Mouse (Mus musculus): ENCODE measurements around the gene Mob1b. TPM values are rescaled to one million over a fixed set of nuclear protein-coding genes. Genes with fewer than 3 reads are reported as not detected.

Mob1b gene
- polyA plus RNA-seq, 1 experiment from 2014 or later: 7.5 TPM

DNA sequence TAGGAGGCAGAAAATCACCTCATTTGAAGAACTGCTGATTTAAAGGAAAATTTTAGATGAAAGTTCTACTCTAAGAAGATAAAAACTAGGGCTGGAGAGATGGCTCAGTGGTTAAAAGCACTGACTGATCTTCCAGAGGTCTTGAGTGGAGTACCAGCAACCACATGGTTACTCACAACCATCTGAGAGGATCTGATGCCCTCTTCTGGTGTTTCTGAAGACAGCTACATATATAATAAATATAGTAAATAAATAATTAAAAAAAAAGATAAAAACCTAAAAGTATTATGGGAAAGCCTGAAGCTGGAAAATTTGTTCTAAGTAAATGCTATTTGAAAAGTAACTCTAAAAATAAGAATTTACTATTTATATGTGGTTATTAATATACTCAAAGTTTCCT lies 27.6 kb upstream of the Mob1b start:
- Histone ChIP-seq H3K27ac (ENCODE audit: low read depth, low read length) (no peak overlapping the region), H3K4me1 (ENCODE audit: control insufficient read depth, insufficient read depth, low read depth, low read length) (no peaks in the 10 kb centered on the region), H3K27me3 (replicated peaks; ENCODE audit: control insufficient read depth, insufficient read depth, low read length) (no peaks in the 10 kb centered on the region), H3K9me3 (ENCODE audit: control insufficient read depth, low read length) (no peaks in the 10 kb centered on the region), H3K9ac (ENCODE audit: low read depth, low read length) (no peak overlapping the region), H3K4me2 (ENCODE audit: low read length) (no peak overlapping the region), H3K4me3 (ENCODE audit: low read length) (no peak overlapping the region), H3K36me3 (ENCODE audit: control insufficient read depth, insufficient read depth, low read length) (no peaks in the 10 kb centered on the region)
- ATAC-seq: no peak

DNA sequence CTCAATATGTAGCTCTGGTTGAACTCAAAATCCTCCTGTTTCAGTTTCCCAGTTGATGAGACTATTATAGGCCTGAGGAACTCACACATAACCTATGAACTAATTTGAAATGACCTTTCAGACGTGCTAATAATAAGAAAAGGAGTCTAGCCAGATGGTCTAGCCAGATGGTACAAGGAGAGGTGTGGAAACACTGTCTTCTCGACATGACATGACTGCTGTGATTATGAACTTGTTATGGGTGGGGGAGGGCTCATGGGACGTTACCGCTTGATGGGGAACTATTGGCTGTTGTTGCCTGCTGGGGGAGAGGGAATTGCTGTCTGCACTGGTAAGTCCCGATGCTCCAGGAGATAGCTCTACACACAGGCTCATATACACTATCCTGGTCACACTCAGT lies 23.4 kb upstream of the Mob1b start:
- no peaks in the 10 kb centered on the region for H3K9me3 ChIP-seq (ENCODE audit: control insufficient read depth, low read length)
- H3K27me3 ChIP-seq (replicated peaks; ENCODE audit: control insufficient read depth, insufficient read depth, low read length): no peaks in the 10 kb centered on the region
- H3K4me3 ChIP-seq (ENCODE audit: low read length): no peak overlapping the region
- H3K9ac ChIP-seq (ENCODE audit: low read depth, low read length): no peak overlapping the region
- H3K27ac ChIP-seq (ENCODE audit: low read depth, low read length): no peak overlapping the region
- ATAC-seq: peak; percentile 42; the same call in 1 of the 2 replicates
- no peaks in the 10 kb centered on the region for H3K4me1 ChIP-seq (ENCODE audit: control insufficient read depth, insufficient read depth, low read depth, low read length)
- no peak overlapping the region for H3K4me2 ChIP-seq (ENCODE audit: low read length)
- H3K36me3 ChIP-seq (ENCODE audit: control insufficient read depth, insufficient read depth, low read length): no peaks in the 10 kb centered on the region
- 62% methylated on average over 5 of the region's 5 CpGs for WGBS

DNA sequence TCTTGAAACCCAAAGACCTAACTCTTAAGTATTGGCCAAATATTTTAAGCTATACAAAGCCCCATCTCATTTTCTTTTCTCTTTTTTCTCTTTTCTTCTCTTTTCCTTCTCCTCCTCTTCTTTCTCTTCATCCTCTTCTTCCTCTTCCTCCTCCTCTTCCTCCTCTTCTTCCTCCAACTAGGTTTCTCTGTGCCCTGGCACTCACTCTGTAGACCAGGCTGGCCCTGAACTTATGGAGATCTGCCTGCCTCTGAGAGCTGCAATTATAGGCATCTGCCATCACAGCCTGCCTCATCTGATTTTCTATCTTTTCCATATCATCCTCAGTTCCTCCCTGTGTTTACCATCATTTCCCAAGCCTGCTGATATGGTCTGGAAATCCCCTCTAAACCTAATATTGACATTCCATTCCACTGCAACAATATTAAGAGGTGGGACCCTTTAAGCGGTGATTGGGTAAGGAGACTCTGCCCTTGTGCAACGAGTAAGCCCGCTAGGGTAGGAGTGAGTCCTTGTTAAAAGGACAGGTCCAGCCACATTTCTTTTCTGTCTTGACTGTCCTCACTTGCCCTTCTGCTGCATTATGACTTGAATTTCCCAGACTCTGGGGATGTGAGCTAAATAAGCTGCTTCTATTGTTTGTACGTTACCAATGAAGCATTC lies 21.3 kb upstream of the Mob1b start:
- H3K4me3 ChIP-seq (ENCODE audit: low read length): no peak overlapping the region
- no peak for ATAC-seq
- H3K36me3 ChIP-seq (ENCODE audit: control insufficient read depth, insufficient read depth, low read length): no peaks in the 10 kb centered on the region
- no peak overlapping the region for H3K9ac ChIP-seq (ENCODE audit: low read depth, low read length)
- H3K9me3 ChIP-seq (ENCODE audit: control insufficient read depth, low read length): no peaks in the 10 kb centered on the region
- no peaks in the 10 kb centered on the region for H3K4me1 ChIP-seq (ENCODE audit: control insufficient read depth, insufficient read depth, low read depth, low read length)
- no peak overlapping the region for H3K4me2 ChIP-seq (ENCODE audit: low read length)
- no peaks in the 10 kb centered on the region for H3K27me3 ChIP-seq (replicated peaks; ENCODE audit: control insufficient read depth, insufficient read depth, low read length)
- H3K27ac ChIP-seq (ENCODE audit: low read depth, low read length): no peak overlapping the region
- WGBS: 77% methylated on average over 4 of the region's 4 CpGs

DNA sequence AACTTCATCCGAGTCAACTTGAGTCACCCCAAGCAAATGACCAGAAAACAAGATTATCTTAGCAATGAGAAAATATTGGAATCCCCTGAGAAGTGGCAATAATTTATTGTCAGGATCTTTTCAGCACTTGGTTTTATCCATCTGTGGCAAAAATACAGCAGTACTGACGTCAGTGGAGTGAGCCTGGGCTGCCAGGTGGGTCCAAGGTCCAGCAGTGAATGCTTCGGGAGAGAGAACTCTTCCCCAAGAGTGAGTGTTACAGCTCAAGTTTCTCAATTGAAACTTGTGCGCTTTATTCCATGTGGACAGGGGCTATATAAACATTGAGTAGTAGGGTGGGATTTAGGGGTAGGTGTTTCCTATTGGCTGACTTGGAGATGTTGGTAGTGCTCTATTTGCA lies 18.6 kb upstream of the Mob1b start:
- 80% methylated on average over 4 of the region's 4 CpGs for WGBS

DNA sequence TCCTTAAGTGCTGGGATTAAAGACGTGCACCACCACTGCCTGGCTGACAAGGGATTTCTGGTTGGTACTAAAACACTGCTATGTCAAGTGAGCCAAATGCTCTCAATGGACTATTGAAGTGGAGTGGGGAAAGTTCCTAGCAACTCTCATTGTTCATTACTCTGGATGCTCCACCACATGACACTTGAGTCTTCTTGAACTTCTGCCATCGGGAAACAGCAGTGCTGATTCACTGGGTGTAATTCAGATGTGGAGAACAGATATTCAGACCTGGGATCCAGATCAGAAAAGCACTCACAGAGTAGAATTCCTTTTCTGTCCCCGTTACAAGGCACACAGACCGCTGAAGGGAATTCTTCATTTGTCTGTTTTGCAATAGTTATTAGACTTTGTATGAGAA lies 17.1 kb upstream of the Mob1b start:
- H3K4me2 ChIP-seq (ENCODE audit: low read length): no peak overlapping the region
- H3K4me3 ChIP-seq (ENCODE audit: low read length): no peak overlapping the region
- no peaks in the 10 kb centered on the region for H3K36me3 ChIP-seq (ENCODE audit: control insufficient read depth, insufficient read depth, low read length)
- 74% methylated on average over 4 of the region's 4 CpGs for WGBS
- no peaks in the 10 kb centered on the region for H3K27me3 ChIP-seq (replicated peaks; ENCODE audit: control insufficient read depth, insufficient read depth, low read length)
- H3K9me3 ChIP-seq (ENCODE audit: control insufficient read depth, low read length): 0 out of 2 replicates have a peak, but pooled peaks cover 2% of the 10 kb centered on the region
- no peak overlapping the region for H3K9ac ChIP-seq (ENCODE audit: low read depth, low read length)
- H3K27ac ChIP-seq (ENCODE audit: low read depth, low read length): no peak overlapping the region
- H3K4me1 ChIP-seq (ENCODE audit: control insufficient read depth, insufficient read depth, low read depth, low read length): no peaks in the 10 kb centered on the region
- ATAC-seq: no peak

More for the DNA sequence above, 18.6 kb upstream of the Mob1b start:
- H3K9ac ChIP-seq (ENCODE audit: low read depth, low read length): no peak overlapping the region
- no peaks in the 10 kb centered on the region for H3K4me1 ChIP-seq (ENCODE audit: control insufficient read depth, insufficient read depth, low read depth, low read length)
- 0 out of 2 replicates have a peak, but pooled peaks cover 2% of the 10 kb centered on the region for H3K9me3 ChIP-seq (ENCODE audit: control insufficient read depth, low read length)
- no peak overlapping the region for H3K27ac ChIP-seq (ENCODE audit: low read depth, low read length)
- H3K4me2 ChIP-seq (ENCODE audit: low read length): no peak overlapping the region
- no peaks in the 10 kb centered on the region for H3K27me3 ChIP-seq (replicated peaks; ENCODE audit: control insufficient read depth, insufficient read depth, low read length)
- H3K36me3 ChIP-seq (ENCODE audit: control insufficient read depth, insufficient read depth, low read length): no peaks in the 10 kb centered on the region
- no peak for ATAC-seq
- H3K4me3 ChIP-seq (ENCODE audit: low read length): no peak overlapping the region

DNA sequence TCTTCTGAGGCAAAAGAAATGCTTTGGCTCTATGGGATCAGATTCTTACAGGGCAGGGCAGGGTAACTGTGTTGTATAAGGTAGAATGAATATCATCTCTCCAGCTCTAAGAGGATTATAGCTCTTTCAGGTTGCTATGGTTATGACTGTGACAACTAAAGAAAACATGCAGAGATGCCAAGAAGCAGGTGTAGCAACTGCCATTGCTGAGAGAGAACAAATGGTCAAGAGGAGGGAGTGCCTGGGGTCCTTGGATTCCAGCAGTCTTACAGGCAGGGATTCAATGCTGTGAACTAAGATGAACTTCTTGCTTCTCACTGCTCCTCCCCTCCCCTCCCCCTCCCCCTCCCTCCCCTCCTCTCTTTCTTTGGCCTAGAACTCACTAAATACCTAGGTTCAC lies 9.5 kb upstream of the Mob1b start:
- ATAC-seq: peak; percentile 34
- Histone ChIP-seq H3K4me3 (ENCODE audit: low read length) (no peak overlapping the region), H3K9me3 (ENCODE audit: control insufficient read depth, low read length) (no peaks in the 10 kb centered on the region), H3K27me3 (replicated peaks; ENCODE audit: control insufficient read depth, insufficient read depth, low read length) (no peaks in the 10 kb centered on the region), H3K27ac (ENCODE audit: low read depth, low read length) (no peak overlapping the region), H3K4me1 (ENCODE audit: control insufficient read depth, insufficient read depth, low read depth, low read length) (peaks cover 4% of the 10 kb centered on the region; the same call in 1 of the 2 replicates), H3K36me3 (ENCODE audit: control insufficient read depth, insufficient read depth, low read length) (no peaks in the 10 kb centered on the region), H3K4me2 (ENCODE audit: low read length) (no peak overlapping the region), H3K9ac (ENCODE audit: low read depth, low read length) (no peak overlapping the region)

DNA sequence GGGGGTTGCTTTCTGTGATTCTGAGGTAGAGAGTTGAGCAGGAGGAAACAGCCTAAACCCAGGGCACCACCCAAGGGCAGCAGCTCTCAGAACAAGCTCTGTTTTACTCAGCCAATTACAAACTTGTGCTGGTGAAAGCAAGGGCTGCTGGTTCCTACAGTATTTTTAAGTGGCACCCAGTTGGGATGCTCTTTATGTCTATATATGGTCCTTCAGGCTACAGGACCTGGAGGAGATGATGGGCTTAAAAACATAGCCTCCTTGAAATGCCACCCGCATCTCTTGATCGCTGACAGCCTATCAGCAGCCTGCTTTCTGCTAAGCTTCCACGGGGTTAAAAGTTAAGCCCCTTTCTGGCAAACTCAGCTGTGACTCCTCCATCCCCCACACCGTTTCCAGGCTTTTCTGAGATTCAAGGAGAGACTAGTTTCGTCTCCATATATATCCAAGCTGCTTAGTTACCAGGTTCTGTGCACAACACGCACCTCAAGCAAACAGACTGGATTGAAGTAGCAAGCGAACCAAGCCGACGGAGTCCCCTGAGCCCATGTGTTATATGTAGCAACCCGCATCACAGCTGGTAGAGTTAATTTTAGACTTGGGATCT lies 8.9 kb upstream of the Mob1b start:
- no peak overlapping the region for H3K4me3 ChIP-seq (ENCODE audit: low read length)
- H3K27ac ChIP-seq (ENCODE audit: low read depth, low read length): no peak overlapping the region
- H3K9me3 ChIP-seq (ENCODE audit: control insufficient read depth, low read length): no peaks in the 10 kb centered on the region
- WGBS: 39% methylated on average over 10 of the region's 10 CpGs
- H3K9ac ChIP-seq (ENCODE audit: low read depth, low read length): no peak overlapping the region
- 0 out of 2 replicates have a peak, but pooled peaks have one; percentile 20 for ATAC-seq
- peaks cover 4% of the 10 kb centered on the region; the same call in 1 of the 2 replicates for H3K4me1 ChIP-seq (ENCODE audit: control insufficient read depth, insufficient read depth, low read depth, low read length)
- no peaks in the 10 kb centered on the region for H3K27me3 ChIP-seq (replicated peaks; ENCODE audit: control insufficient read depth, insufficient read depth, low read length)
- no peaks in the 10 kb centered on the region for H3K36me3 ChIP-seq (ENCODE audit: control insufficient read depth, insufficient read depth, low read length)
- no peak overlapping the region; the same call in 1 of the 2 replicates for H3K4me2 ChIP-seq (ENCODE audit: low read length)

DNA sequence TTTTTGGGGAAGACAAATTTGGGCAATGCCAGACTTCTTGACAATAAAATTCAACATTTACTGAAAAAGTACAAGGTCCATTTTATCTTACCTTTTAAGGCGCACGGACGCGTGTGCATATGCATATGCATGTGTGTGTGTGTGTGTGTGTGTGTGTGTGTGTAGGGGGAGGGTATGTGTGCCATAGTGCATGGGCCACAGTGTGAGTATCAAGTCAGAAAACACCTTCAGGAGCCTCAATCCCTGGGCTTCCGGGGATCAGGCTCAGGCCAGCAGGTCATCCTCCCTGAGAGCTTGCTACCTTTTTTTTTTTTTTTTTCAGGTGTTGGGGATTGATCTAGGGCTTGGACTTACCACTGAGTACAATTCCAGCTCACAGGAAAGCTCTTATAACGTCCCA lies 8.3 kb upstream of the Mob1b start:
- H3K4me2 ChIP-seq (ENCODE audit: low read length): no peak overlapping the region
- H3K27me3 ChIP-seq (replicated peaks; ENCODE audit: control insufficient read depth, insufficient read depth, low read length): no peaks in the 10 kb centered on the region
- H3K9ac ChIP-seq (ENCODE audit: low read depth, low read length): no peak overlapping the region
- H3K4me1 ChIP-seq (ENCODE audit: control insufficient read depth, insufficient read depth, low read depth, low read length): peaks cover 4% of the 10 kb centered on the region; the same call in 1 of the 2 replicates
- H3K4me3 ChIP-seq (ENCODE audit: low read length): no peak overlapping the region
- no peaks in the 10 kb centered on the region for H3K9me3 ChIP-seq (ENCODE audit: control insufficient read depth, low read length)
- WGBS: 80% methylated on average over 6 of the region's 6 CpGs
- ATAC-seq: no peak
- no peak overlapping the region for H3K27ac ChIP-seq (ENCODE audit: low read depth, low read length)
- H3K36me3 ChIP-seq (ENCODE audit: control insufficient read depth, insufficient read depth, low read length): no peaks in the 10 kb centered on the region

DNA sequence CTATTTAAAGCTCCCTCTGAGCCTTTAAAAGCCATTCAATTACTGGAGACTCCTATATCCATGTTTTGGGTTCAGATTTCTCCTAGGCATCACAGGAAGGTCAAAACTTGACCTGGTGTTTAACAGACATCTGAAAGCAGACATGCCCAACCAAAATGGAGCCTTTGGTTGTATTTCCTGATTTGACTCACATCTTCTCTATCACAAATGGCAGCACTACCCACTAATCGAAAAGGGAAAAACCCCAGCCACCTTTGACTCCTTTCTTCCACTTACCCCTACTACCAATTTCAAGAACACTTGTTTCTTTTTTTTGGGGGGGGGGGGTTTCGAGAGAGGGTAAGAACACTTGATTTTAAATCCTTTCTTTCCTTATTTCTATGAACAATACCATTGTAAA lies 3.7 kb upstream of the Mob1b start:
- Histone ChIP-seq H3K27me3 (replicated peaks; ENCODE audit: control insufficient read depth, insufficient read depth, low read length) (no peaks in the 10 kb centered on the region), H3K4me1 (ENCODE audit: control insufficient read depth, insufficient read depth, low read depth, low read length) (peaks cover 3% of the 10 kb centered on the region), H3K36me3 (ENCODE audit: control insufficient read depth, insufficient read depth, low read length) (no peaks in the 10 kb centered on the region), H3K4me3 (ENCODE audit: low read length) (no peak overlapping the region), H3K9ac (ENCODE audit: low read depth, low read length) (no peak overlapping the region), H3K27ac (ENCODE audit: low read depth, low read length) (no peak overlapping the region), H3K9me3 (ENCODE audit: control insufficient read depth, low read length) (no peaks in the 10 kb centered on the region), H3K4me2 (ENCODE audit: low read length) (no peak overlapping the region)
- no peak for ATAC-seq
- WGBS: 83% methylated on average over 2 of the region's 2 CpGs

Measured in hindbrain, embryonic 16.5 days (tissue).